Mouse (Mus musculus) intestine, postnatal 0 days (tissue): ENCODE results near the gene Tmem229b. TPM values are rescaled to one million over a fixed set of nuclear protein-coding genes. Genes with fewer than 3 reads are reported as not detected.
"Not testable (repeated sequence)": the region's sequence is repeated elsewhere in the genome, so short reads cannot be mapped to it uniquely, and the experiment has no call there.

Experiments
- ATAC-seq: fragments of 200-750 bp; cut with Nextera tagmentation; 2 replicates; pipeline ENCODE4 v1.8.0; 2017; ENCODE audit warnings: mild to moderate bottlenecking, moderate TSS enrichment, moderate library complexity
- H3K27ac ChIP-seq: fragments of 300-500 bp; sonication (generic); 2 replicates; pipeline ENCODE4 v1.5.1; 2014; ENCODE audit warnings: mild to moderate bottlenecking, low read depth, low read length, moderate library complexity
- H3K27me3 ChIP-seq: fragments of 300-500 bp; sonication (generic); replicated peaks from 2 replicates; pipeline ENCODE4 v1.6.1; 2014; ENCODE audit warnings: low read length, mixed read lengths; ENCODE audit not compliant: control insufficient read depth, insufficient read depth
- H3K36me3 ChIP-seq: fragments of 300-500 bp; sonication (generic); 2 replicates; pipeline ENCODE4 v1.6.1; 2014; ENCODE audit warnings: mild to moderate bottlenecking, moderate library complexity; ENCODE audit not compliant: control insufficient read depth, insufficient read depth
- H3K4me1 ChIP-seq: fragments of 300-500 bp; sonication (generic); replicated peaks from 2 replicates; pipeline ENCODE4 v1.6.1; 2014; ENCODE audit warnings: antibody characterized with exemption, low read length, mixed read lengths; ENCODE audit not compliant: control insufficient read depth, insufficient read depth
- H3K4me2 ChIP-seq: fragments of 300-500 bp; sonication (generic); replicated peaks from 2 replicates; pipeline ENCODE4 v1.6.1; 2014; ENCODE audit warnings: low read depth, mild to moderate bottlenecking, moderate library complexity
- H3K4me3 ChIP-seq: fragments of 300-500 bp; sonication (generic); 2 replicates; pipeline ENCODE4 v1.5.1; 2014; ENCODE audit warnings: low read depth, low read length
- H3K9ac ChIP-seq: fragments of 300-500 bp; sonication (generic); 2 replicates; pipeline ENCODE4 v1.6.1; 2014; ENCODE audit warnings: mild to moderate bottlenecking, low read depth, low read length
- H3K9me3 ChIP-seq: fragments of 300-500 bp; sonication (generic); 2 replicates; pipeline ENCODE4 v1.6.1; 2016; ENCODE audit warnings: mixed run types; ENCODE audit not compliant: control insufficient read depth
- CTCF ChIP-seq: sonication (generic); IDR thresholded peaks from 2 replicates; pipeline ENCODE4 v1.5.1; 2016; ENCODE audit warnings: low read depth, mild to moderate bottlenecking, control low read depth, antibody characterized with exemption, moderate library complexity
- WGBS: fragments of 180-500 bp; shearing (Covaris S2); extraction: QIAGEN DNeasy Blood & Tissue Kit; methylation state at CpG from one replicate; pipeline ENCODE4 v1.1.7; 2014; 5-methylcytosine and 5-hydroxymethylcytosine counted together
- polyA plus RNA-seq: library from polyadenylated mRNA; unstranded; fragments of >200 nt; fragmentation: Nextera tagmentation; extraction: Ambion mirVana; gene quantifications from 2 replicates; pipeline ENCODE4 v1.2.1, GENCODE M21; 2015

Gene Tmem229b
- polyA plus RNA-seq, 1 experiment from 2014 or later = 8.6 TPM

DNA sequence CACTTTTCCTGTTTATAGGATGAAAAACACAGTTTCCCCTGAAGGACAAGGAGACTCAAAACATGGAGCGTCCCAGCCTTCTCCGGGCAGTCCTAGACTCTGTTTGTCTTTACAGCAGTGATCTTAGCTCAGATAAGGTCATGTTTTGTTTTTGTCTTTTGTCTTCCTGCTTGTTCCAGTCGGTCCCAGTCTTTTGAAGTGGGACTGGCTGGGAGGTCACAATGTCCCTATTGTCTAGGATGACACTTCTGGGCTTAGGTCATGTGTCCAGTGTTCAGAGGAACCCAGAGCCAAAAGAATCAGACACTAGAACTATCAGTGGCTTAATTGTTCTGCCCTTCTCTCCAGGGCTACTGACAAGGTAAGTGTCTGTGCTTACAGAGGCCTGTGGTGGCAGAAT, 27.9 kb upstream of the Tmem229b start:
- no peak for TF ChIP-seq CTCF
- Histone ChIP-seq H3K27me3 (no peaks in the 10 kb centered on the region), H3K4me2 (no peak overlapping the region), H3K36me3 (peaks cover 3% of the 10 kb centered on the region; the same call in 1 of the 2 replicates), H3K4me1 (0 out of 2 replicates have a peak, but pooled peaks cover 2% of the 10 kb centered on the region), H3K9me3 (no peaks in the 10 kb centered on the region), H3K27ac (no peak overlapping the region), H3K4me3 (no peak overlapping the region), H3K9ac (no peak overlapping the region)
- 26% methylated on average over 3 of the region's 3 CpGs for WGBS
- ATAC-seq = no peak

GRCm38 (mm10) chr12:79034331-79034730, 26.9 kb upstream of the Tmem229b start:
- Histone ChIP-seq H3K4me3 (no peak overlapping the region), H3K4me2 (no peak overlapping the region), H3K27me3 (no peaks in the 10 kb centered on the region), H3K27ac (no peak overlapping the region), H3K9me3 (no peaks in the 10 kb centered on the region), H3K9ac (no peak overlapping the region), H3K36me3 (peaks cover 3% of the 10 kb centered on the region; the same call in 1 of the 2 replicates), H3K4me1 (no peaks in the 10 kb centered on the region)
- no peak for TF ChIP-seq CTCF
- 98% methylated on average over 2 of the region's 2 CpGs for whole genome bisulfite sequencing
- ATAC-seq = no peak

DNA sequence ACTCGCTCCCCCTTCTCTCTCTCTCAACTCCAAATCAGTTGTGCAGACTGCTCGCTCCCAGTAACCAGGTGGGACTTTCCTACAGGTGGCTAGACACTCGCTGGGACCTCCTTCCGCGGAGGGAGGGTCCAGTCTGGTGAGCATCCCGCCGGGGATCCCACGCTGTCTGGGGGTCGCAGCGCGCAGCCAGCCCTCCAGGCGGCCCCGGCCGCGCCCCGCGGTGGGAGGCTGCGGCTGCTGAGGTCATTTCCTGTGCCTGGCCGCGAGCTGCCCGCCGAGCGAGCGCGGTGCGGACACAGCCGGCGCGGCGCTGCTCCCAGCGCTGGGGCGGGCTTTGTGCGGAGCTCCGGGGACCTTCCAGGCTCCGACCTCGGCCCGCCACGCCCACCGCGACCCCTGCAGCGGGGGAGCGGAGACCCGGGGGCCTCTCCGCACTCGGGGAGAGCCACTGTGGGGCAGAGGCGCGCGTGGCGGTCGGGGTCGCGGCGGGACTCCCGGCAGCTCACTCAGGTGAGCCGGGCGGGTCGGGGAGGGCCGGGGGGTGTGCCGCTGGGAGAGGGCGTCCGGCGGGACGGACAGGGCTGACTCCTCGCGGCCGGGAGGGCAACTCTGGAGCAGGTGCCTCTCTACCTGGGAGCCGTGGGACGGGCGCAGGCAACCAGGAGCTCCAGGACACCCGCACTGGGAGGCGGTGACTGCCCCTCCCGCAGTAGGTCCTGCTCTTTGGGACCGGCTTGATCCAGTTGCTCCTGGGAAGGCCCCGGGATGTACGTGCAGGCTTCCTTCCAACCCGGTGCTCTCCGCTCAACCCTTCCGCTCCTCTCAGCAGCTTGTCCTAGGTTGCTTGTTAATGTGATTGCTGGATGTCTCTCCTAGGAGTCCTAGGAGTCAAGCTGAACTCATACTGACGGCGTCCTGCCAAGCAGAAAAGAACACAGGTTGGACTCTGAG, 21.8 kb upstream of the Tmem229b start, which contains the start of gene Plekhh1:
TSS of gene Plekhh1 (plus strand) at position 253 of the 951 bp plus-strand sequence.
- TF ChIP-seq CTCF = peak; percentile 14; the same call in 1 of the 2 replicates
- H3K4me2 ChIP-seq = peak within 1 kb of the TSS; percentile 98
- H3K9ac ChIP-seq = peak within 1 kb of the TSS; percentile 97
- H3K27me3 ChIP-seq = no peaks in the 10 kb centered on the region
- peak; percentile 88 for ATAC-seq
- H3K9me3 ChIP-seq = no peaks in the 10 kb centered on the region
- H3K36me3 ChIP-seq = no peaks in the 10 kb centered on the region
- no peaks in the 10 kb centered on the region for H3K4me1 ChIP-seq
- peak within 1 kb of the TSS; percentile 86 for H3K4me3 ChIP-seq
- H3K27ac ChIP-seq = peak within 1 kb of the TSS; percentile 98
- under 1% methylated on average over 80 of the region's 80 CpGs for WGBS

DNA sequence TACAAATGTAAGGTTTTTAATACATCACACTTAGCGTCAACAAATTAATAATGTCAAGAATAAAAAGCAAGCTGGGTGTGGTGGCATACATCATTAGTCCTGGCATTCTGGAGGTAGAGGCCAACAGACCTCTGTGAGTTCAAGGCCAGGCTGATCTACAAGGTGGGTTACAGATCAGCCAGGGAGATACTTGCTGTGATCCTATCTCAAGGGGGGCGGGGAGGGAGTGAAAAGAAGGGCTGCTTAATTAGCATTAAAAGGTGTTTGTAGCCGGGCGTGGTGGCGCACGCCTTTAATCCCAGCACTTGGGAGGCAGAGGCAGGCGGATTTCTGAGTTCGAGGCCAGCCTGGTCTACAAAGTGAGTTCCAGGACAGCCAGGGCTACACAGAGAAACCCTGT, 20.1 kb upstream of the Tmem229b start:
- not testable (repeated sequence) for H3K27ac ChIP-seq, H3K36me3 ChIP-seq, H3K9me3 ChIP-seq, H3K27me3 ChIP-seq, H3K4me1 ChIP-seq, H3K9ac ChIP-seq, ATAC-seq, H3K4me3 ChIP-seq, H3K4me2 ChIP-seq
- WGBS = 97% methylated on average over 8 of the region's 8 CpGs

- no peak overlapping the region for H3K4me2 ChIP-seq
- no peaks in the 10 kb centered on the region for H3K27me3 ChIP-seq
- ATAC-seq = peak; percentile 63
- no peaks in the 10 kb centered on the region for H3K36me3 ChIP-seq
- no peaks in the 10 kb centered on the region for H3K9me3 ChIP-seq
- H3K4me1 ChIP-seq = no peaks in the 10 kb centered on the region
- peak; percentile 93 for TF ChIP-seq CTCF
- no peak overlapping the region for H3K27ac ChIP-seq
- no peak overlapping the region for H3K9ac ChIP-seq
- WGBS = 7% methylated on average over 3 of the region's 3 CpGs
- H3K4me3 ChIP-seq = no peak overlapping the region
Measured at GRCm38 (mm10) chr12:79022882-79023281, 15.5 kb upstream of the Tmem229b start.

GRCm38 (mm10) chr12:79021902-79022301, 14.5 kb upstream of the Tmem229b start:
- no peak overlapping the region for H3K4me3 ChIP-seq
- no peak overlapping the region for H3K27ac ChIP-seq
- WGBS = 84% methylated on average over 1 of the region's 1 CpGs
- no peaks in the 10 kb centered on the region for H3K9me3 ChIP-seq
- no peak overlapping the region for H3K9ac ChIP-seq
- H3K27me3 ChIP-seq = no peaks in the 10 kb centered on the region
- TF ChIP-seq CTCF = no peak
- H3K4me2 ChIP-seq = no peak overlapping the region
- no peaks in the 10 kb centered on the region for H3K36me3 ChIP-seq
- no peak for ATAC-seq
- H3K4me1 ChIP-seq = no peaks in the 10 kb centered on the region
